Mouse (Mus musculus): ENCODE measurements around the gene Tgfbr1. TPM values are rescaled to one million over a fixed set of nuclear protein-coding genes. Genes with fewer than 3 reads are reported as not detected.
"Not testable (repeated sequence)": the region's sequence is repeated elsewhere in the genome, so short reads cannot be mapped to it uniquely, and the experiment has no call there.

Tgfbr1 gene
- polyA plus RNA-seq, 1 experiment from 2014 or later = 84.2 TPM

DNA sequence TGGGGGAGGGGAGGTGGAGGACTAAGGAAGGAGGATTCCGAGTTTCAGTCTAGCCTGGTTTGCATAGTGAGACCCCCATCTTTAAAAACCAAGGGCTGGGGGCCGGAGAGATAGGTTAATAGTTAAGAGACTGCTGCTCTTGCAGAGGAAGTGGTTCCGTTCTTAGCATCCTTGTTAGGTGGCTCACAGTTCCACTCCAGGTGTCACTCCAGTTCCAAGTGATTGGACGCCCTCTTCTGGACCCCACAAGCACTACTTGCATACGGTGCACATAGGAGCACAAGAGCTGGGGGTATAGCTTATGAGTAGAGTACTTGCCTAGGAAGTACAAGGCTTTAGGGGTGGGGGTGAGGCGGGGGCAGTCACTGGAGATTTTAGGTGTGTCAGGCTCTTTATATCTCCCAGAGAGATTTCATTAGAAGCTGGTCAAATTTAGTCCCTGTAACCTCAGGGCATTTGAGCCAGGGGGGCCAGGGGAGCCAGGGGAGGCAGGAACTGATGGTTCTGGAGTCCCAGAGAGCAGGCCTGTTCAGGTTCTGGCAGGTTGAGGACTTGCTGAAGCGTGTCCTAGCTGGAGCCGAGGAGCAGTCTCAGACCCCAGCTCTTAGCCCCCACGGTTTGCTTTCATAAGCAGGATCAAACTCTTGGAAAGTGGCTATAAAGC, 1.5 kb upstream of the Tgfbr1 start:
- Histone ChIP-seq H3K4me1 (peaks cover 33% of the 10 kb centered on the region), H3K27ac (peak overlapping the region; percentile 95), H3K36me3 (no peaks in the 10 kb centered on the region), H3K4me3 (peak overlapping the region; percentile 96), H3K27me3 (no peaks in the 10 kb centered on the region), H3K4me2 (replicated peaks) (peak overlapping the region; percentile 64), H3K9me3 (no peaks in the 10 kb centered on the region), H3K9ac (peak overlapping the region; percentile 29; the same call in 1 of the 2 replicates)
- 13% methylated on average over 9 of the region's 9 CpGs for WGBS
- ATAC-seq (ENCODE audit: insufficient number of reproducible peaks, insufficient read depth, low FRiP score, low TSS enrichment) = 0 out of 2 replicates have a peak, but pooled peaks have one; percentile 9

DNA sequence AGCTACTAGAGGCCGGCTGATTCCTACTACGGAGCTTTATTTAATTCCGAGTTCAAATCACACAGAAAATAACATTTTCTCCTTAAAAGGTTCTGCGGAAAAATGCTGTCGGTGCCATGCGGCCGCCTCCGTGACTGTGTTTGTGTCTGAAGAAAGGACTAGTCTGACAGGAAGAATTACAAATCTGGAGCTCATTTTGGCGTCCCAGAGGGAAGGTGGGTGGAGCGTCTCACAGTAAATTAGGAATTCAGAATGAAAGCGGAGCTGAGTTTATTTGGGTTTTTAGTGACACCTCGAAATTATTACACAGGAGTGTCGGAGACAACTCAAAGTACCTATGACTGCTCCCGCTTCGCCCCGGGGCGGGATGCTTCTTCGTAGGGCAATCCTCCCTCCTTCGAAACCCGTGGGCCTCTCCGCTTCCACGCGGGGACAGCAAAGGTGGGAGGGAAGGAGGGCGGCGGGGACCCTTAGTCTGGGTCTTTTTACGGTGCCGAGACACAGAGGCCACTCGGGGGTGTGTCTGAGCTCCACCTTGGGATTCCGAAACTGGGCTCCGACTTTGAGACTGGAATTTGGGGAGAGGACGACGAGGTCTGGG, 861 bp upstream of the Tgfbr1 start:
- peaks cover 36% of the 10 kb centered on the region for H3K4me1 ChIP-seq
- H3K36me3 ChIP-seq = no peaks in the 10 kb centered on the region
- no peaks in the 10 kb centered on the region for H3K9me3 ChIP-seq
- peak overlapping the region; percentile 64 for H3K4me2 ChIP-seq (replicated peaks)
- ATAC-seq (ENCODE audit: insufficient number of reproducible peaks, insufficient read depth, low FRiP score, low TSS enrichment) = 0 out of 2 replicates have a peak, but pooled peaks have one; percentile 16
- H3K9ac ChIP-seq = peak overlapping the region; percentile 69
- H3K27ac ChIP-seq = peak overlapping the region; percentile 95
- no peaks in the 10 kb centered on the region for H3K27me3 ChIP-seq
- under 1% methylated on average over 32 of the region's 32 CpGs for WGBS
- H3K4me3 ChIP-seq = peak overlapping the region; percentile 96

GRCm38 (mm10) chr4:47353416-47354111, 542 bp downstream of the Tgfbr1 start:
- Histone ChIP-seq H3K4me1 (peaks cover 38% of the 10 kb centered on the region), H3K9me3 (no peaks in the 10 kb centered on the region), H3K27ac (peak overlapping the region; percentile 95), H3K36me3 (no peaks in the 10 kb centered on the region), H3K4me2 (replicated peaks) (peak overlapping the region; percentile 64), H3K9ac (peak overlapping the region; percentile 94), H3K4me3 (peak overlapping the region; percentile 96), H3K27me3 (no peaks in the 10 kb centered on the region)
- peak; percentile 50 for ATAC-seq (ENCODE audit: insufficient number of reproducible peaks, insufficient read depth, low FRiP score, low TSS enrichment)
- under 1% methylated on average over 47 of the region's 73 CpGs for WGBS

GRCm38 (mm10) chr4:47354304-47354703, 1.3 kb downstream of the Tgfbr1 start:
- 41% methylated on average over 3 of the region's 3 CpGs for WGBS
- no peaks in the 10 kb centered on the region for H3K27me3 ChIP-seq
- no peak overlapping the region for H3K27ac ChIP-seq
- peaks cover 39% of the 10 kb centered on the region for H3K4me1 ChIP-seq
- peak overlapping the region; percentile 96 for H3K4me3 ChIP-seq
- H3K4me2 ChIP-seq (replicated peaks) = peak overlapping the region; percentile 64
- no peaks in the 10 kb centered on the region for H3K36me3 ChIP-seq
- H3K9me3 ChIP-seq = no peaks in the 10 kb centered on the region
- peak overlapping the region; percentile 94 for H3K9ac ChIP-seq
- no peak for ATAC-seq (ENCODE audit: insufficient number of reproducible peaks, insufficient read depth, low FRiP score, low TSS enrichment)

- Histone ChIP-seq H3K4me1 (peaks cover 10% of the 10 kb centered on the region; the same call in 1 of the 2 replicates), H3K36me3 (no peaks in the 10 kb centered on the region), H3K27ac (no peak overlapping the region), H3K9me3 (no peaks in the 10 kb centered on the region), H3K4me2 (replicated peaks) (no peak overlapping the region), H3K4me3 (no peak overlapping the region), H3K9ac (no peak overlapping the region), H3K27me3 (no peaks in the 10 kb centered on the region)
- no peak for ATAC-seq (ENCODE audit: insufficient number of reproducible peaks, insufficient read depth, low FRiP score, low TSS enrichment)
- WGBS = 92% methylated on average over 2 of the region's 2 CpGs
Observed at GRCm38 (mm10) chr4:47362662-47363061, 9.6 kb downstream of the Tgfbr1 start.

DNA sequence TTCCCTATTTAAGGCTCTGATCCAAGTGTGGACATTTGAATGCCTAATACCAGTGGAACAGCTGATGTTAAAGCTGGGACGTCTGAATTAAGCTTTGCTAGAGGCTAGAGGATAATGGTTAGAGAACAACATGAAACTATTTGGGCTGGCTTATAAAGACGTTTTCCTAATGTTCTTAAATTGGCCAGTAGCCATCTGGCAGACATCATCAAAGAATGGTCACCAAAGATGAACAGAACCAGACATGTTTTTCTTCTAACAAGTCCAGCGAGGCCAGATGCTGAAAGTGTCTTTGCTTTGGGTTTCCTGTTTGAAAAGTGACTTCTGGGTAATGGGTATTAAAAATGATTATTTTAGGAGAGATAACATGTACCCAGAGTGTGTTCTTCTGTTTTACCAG, 10.1 kb downstream of the Tgfbr1 start:
- Histone ChIP-seq H3K9me3 (no peaks in the 10 kb centered on the region), H3K36me3 (no peaks in the 10 kb centered on the region), H3K4me3 (no peak overlapping the region), H3K4me2 (replicated peaks) (no peak overlapping the region), H3K27me3 (no peaks in the 10 kb centered on the region), H3K4me1 (peaks cover 10% of the 10 kb centered on the region; the same call in 1 of the 2 replicates), H3K27ac (no peak overlapping the region), H3K9ac (no peak overlapping the region)
- no peak for ATAC-seq (ENCODE audit: insufficient number of reproducible peaks, insufficient read depth, low FRiP score, low TSS enrichment)
- 42% methylated on average over 3 of the region's 3 CpGs for WGBS

- Histone ChIP-seq H3K4me1 (no peaks in the 10 kb centered on the region), H3K4me2 (replicated peaks) (no peak overlapping the region), H3K9ac (no peak overlapping the region), H3K27me3 (no peaks in the 10 kb centered on the region), H3K9me3 (no peaks in the 10 kb centered on the region), H3K4me3 (no peak overlapping the region), H3K27ac (no peak overlapping the region), H3K36me3 (no peaks in the 10 kb centered on the region)
- WGBS = 84% methylated on average over 2 of the region's 2 CpGs
- no peak for ATAC-seq (ENCODE audit: insufficient number of reproducible peaks, insufficient read depth, low FRiP score, low TSS enrichment)
Observed at GRCm38 (mm10) chr4:47368717-47369116, 15.7 kb downstream of the Tgfbr1 start.

- no peaks in the 10 kb centered on the region for H3K9me3 ChIP-seq
- no peak overlapping the region for H3K27ac ChIP-seq
- ATAC-seq (ENCODE audit: insufficient number of reproducible peaks, insufficient read depth, low FRiP score, low TSS enrichment) = no peak
- H3K9ac ChIP-seq = no peak overlapping the region
- no peaks in the 10 kb centered on the region for H3K4me1 ChIP-seq
- H3K4me2 ChIP-seq (replicated peaks) = no peak overlapping the region
- 51% methylated on average over 1 of the region's 1 CpGs for WGBS
- no peaks in the 10 kb centered on the region for H3K27me3 ChIP-seq
- no peak overlapping the region for H3K4me3 ChIP-seq
- no peaks in the 10 kb centered on the region for H3K36me3 ChIP-seq
Observed at GRCm38 (mm10) chr4:47378716-47379115, 25.7 kb downstream of the Tgfbr1 start.

DNA sequence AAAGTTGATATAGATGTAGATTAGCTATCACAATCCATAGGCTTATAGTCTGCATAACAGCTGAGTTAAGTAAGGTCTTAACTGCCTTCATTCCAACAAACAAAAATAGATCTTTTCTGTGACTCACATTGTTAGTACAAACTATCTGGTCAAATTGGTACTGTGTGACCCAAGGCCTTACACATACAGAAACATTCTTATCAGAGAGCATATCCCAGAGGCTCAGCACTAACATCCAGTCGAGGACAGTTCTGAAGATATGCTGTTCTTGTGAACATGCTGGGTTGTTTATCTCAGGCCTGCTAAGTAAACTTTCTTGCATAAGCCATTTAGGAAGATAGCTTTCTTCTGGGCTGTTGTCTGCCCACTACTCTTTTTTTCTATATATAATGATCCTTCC, 29.4 kb downstream of the Tgfbr1 start:
- Histone ChIP-seq H3K9ac (no peak overlapping the region), H3K4me3 (no peak overlapping the region), H3K27me3 (no peaks in the 10 kb centered on the region), H3K9me3 (no peaks in the 10 kb centered on the region), H3K36me3 (peaks cover 15% of the 10 kb centered on the region), H3K4me1 (no peaks in the 10 kb centered on the region), H3K4me2 (replicated peaks) (no peak overlapping the region), H3K27ac (no peak overlapping the region)
- 69% methylated on average over 1 of the region's 1 CpGs for WGBS
- no peak for ATAC-seq (ENCODE audit: insufficient number of reproducible peaks, insufficient read depth, low FRiP score, low TSS enrichment)

GRCm38 (mm10) chr4:47391926-47392325, 38.9 kb downstream of the Tgfbr1 start:
- not testable (repeated sequence) for H3K9ac ChIP-seq; H3K27me3 ChIP-seq; H3K4me3 ChIP-seq; H3K9me3 ChIP-seq; H3K4me2 ChIP-seq (replicated peaks); H3K27ac ChIP-seq; H3K4me1 ChIP-seq; ATAC-seq (ENCODE audit: insufficient number of reproducible peaks, insufficient read depth, low FRiP score, low TSS enrichment)
- WGBS = 97% methylated on average over 2 of the region's 2 CpGs
- peaks cover 13% of the 10 kb centered on the region for H3K36me3 ChIP-seq

- H3K4me1 ChIP-seq = no peaks in the 10 kb centered on the region
- H3K36me3 ChIP-seq = peaks cover 26% of the 10 kb centered on the region
- no peak overlapping the region for H3K9ac ChIP-seq
- H3K27me3 ChIP-seq = no peaks in the 10 kb centered on the region
- H3K27ac ChIP-seq = no peak overlapping the region
- H3K9me3 ChIP-seq = no peaks in the 10 kb centered on the region
- H3K4me3 ChIP-seq = no peak overlapping the region
- no peak for ATAC-seq (ENCODE audit: insufficient number of reproducible peaks, insufficient read depth, low FRiP score, low TSS enrichment)
- no peak overlapping the region for H3K4me2 ChIP-seq (replicated peaks)
- 92% methylated on average over 7 of the region's 7 CpGs for WGBS
Observed at GRCm38 (mm10) chr4:47396251-47396650, 43.2 kb downstream of the Tgfbr1 start.

Measured in embryonic facial prominence, embryonic 12.5 days (tissue).